Mouse (Mus musculus) kidney, postnatal 0 days (tissue): ENCODE results near the gene Ier5. TPM values are rescaled to one million over a fixed set of nuclear protein-coding genes. Genes with fewer than 3 reads are reported as not detected.

ENCODE experiments used
- ATAC-seq: fragments of 200-750 bp; cut with Nextera tagmentation; replicated peaks from 2 replicates; pipeline ENCODE4 v1.8.0; 2017; ENCODE audit warnings: low read depth, moderate number of reproducible peaks, moderate TSS enrichment, moderate library complexity; ENCODE audit not compliant: low FRiP score
- DNase-seq: peaks from one replicate; pipeline ENCODE4 v3.0.0-alpha.2; 2016; ENCODE audit warnings: low spot score
- H3K27ac ChIP-seq: fragments of 300-500 bp; sonication (generic); 2 replicates; pipeline ENCODE4 v1.5.1; 2014; ENCODE audit warnings: mild to moderate bottlenecking
- H3K27me3 ChIP-seq: fragments of 300-500 bp; sonication (generic); 2 replicates; pipeline ENCODE4 v1.6.1; 2014; ENCODE audit warnings: low read length, mixed read lengths; ENCODE audit not compliant: insufficient read depth
- H3K36me3 ChIP-seq: fragments of 300-500 bp; sonication (generic); 2 replicates; pipeline ENCODE4 v1.6.1; 2014; ENCODE audit warnings: low read length, mixed read lengths; ENCODE audit not compliant: insufficient read depth
- H3K4me1 ChIP-seq: fragments of 300-500 bp; sonication (generic); replicated peaks from 2 replicates; pipeline ENCODE4 v1.6.1; 2014; ENCODE audit warnings: antibody characterized with exemption, low read length, mixed read lengths; ENCODE audit not compliant: insufficient read depth
- H3K4me2 ChIP-seq: fragments of 300-500 bp; sonication (generic); 2 replicates; pipeline ENCODE4 v1.6.1; 2014; ENCODE audit warnings: mild to moderate bottlenecking, low read length, moderate library complexity, mixed read lengths
- H3K4me3 ChIP-seq: fragments of 300-500 bp; sonication (generic); replicated peaks from 2 replicates; pipeline ENCODE4 v1.5.1; 2014; ENCODE audit warnings: low read depth, low read length
- H3K9ac ChIP-seq: fragments of 300-500 bp; sonication (generic); 2 replicates; pipeline ENCODE4 v1.6.1; 2014; ENCODE audit warnings: low read depth, low read length
- H3K9me3 ChIP-seq: fragments of 300-500 bp; sonication (generic); replicated peaks from 2 replicates; pipeline ENCODE4 v1.6.1; 2016; ENCODE audit warnings: low read length, inconsistent platforms, mixed read lengths
- CTCF ChIP-seq: IDR thresholded peaks from 2 replicates; pipeline ENCODE4 v1.5.1; 2016; ENCODE audit warnings: antibody characterized with exemption, low read depth, mild to moderate bottlenecking, moderate library complexity
- WGBS: fragments of 180-500 bp; shearing (Covaris S2); extraction: QIAGEN DNeasy Blood & Tissue Kit; methylation state at CpG from one replicate; pipeline ENCODE4 v1.1.7; 2014; 5-methylcytosine and 5-hydroxymethylcytosine counted together
- polyA plus RNA-seq: library from polyadenylated mRNA; unstranded; fragments of >200 nt; fragmentation: Nextera tagmentation; extraction: Ambion mirVana; gene quantifications from 2 replicates; pipeline ENCODE4 v1.2.1, GENCODE M21; 2015

The Ier5 gene
- polyA plus RNA-seq, 1 experiment from 2014 or later, result 11.4 TPM

DNA sequence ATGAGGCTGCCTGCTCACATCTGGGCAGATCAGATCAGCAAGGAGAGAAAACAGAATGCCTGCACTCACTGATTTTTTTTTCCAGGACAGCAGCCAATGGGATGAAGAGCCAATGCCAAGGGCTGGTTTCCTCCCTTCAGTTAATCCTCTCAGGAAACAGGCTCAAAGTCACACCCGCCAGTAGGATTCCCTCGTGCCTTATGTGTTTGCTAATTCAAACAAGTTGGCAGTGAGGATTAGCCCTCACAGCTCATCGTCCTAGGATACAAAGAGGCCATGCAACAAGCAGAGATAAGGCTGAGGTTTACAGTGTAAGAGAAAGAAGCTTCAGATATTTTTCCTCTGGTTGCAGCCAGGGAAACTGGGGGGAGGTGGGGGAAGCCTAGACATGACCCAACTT lies 14.5 kb upstream of the Ier5 start:
- H3K4me3 ChIP-seq, result no peak overlapping the region
- H3K27me3 ChIP-seq, result no peaks in the 10 kb centered on the region
- H3K9ac ChIP-seq, result no peak overlapping the region
- no peak for DNase-seq
- no peaks in the 10 kb centered on the region for H3K9me3 ChIP-seq
- ATAC-seq, result no peak
- 0 out of 2 replicates have a peak, but pooled peaks cover 6% of the 10 kb centered on the region for H3K4me1 ChIP-seq
- no peak overlapping the region for H3K27ac ChIP-seq
- H3K36me3 ChIP-seq, result no peaks in the 10 kb centered on the region
- WGBS, result 52% methylated on average over 3 of the region's 3 CpGs
- no peak overlapping the region for H3K4me2 ChIP-seq
- no peak for TF ChIP-seq CTCF

- TF ChIP-seq CTCF, result no peak
- 0 out of 2 replicates have a peak, but pooled peaks cover 6% of the 10 kb centered on the region for H3K4me1 ChIP-seq
- no peaks in the 10 kb centered on the region for H3K27me3 ChIP-seq
- WGBS, result 92% methylated on average over 1 of the region's 1 CpGs
- H3K4me3 ChIP-seq, result no peak overlapping the region
- H3K36me3 ChIP-seq, result no peaks in the 10 kb centered on the region
- no peaks in the 10 kb centered on the region for H3K9me3 ChIP-seq
- no peak for DNase-seq
- H3K9ac ChIP-seq, result no peak overlapping the region
- H3K27ac ChIP-seq, result no peak overlapping the region
- ATAC-seq, result no peak
- H3K4me2 ChIP-seq, result no peak overlapping the region
These were observed 13.4 kb upstream of the Ier5 start for GRCm38 (mm10) chr1:155112875-155113274.

- Histone ChIP-seq H3K9me3 (no peaks in the 10 kb centered on the region), H3K27ac (no peak overlapping the region), H3K9ac (no peak overlapping the region), H3K4me3 (no peak overlapping the region), H3K4me1 (0 out of 2 replicates have a peak, but pooled peaks cover 6% of the 10 kb centered on the region), H3K36me3 (no peaks in the 10 kb centered on the region), H3K27me3 (no peaks in the 10 kb centered on the region), H3K4me2 (no peak overlapping the region)
- no peak for TF ChIP-seq CTCF
- ATAC-seq (peak; percentile 43; the same call in 1 of the 2 replicates), DNase-seq (no peak)
- WGBS, result 29% methylated on average over 4 of the region's 4 CpGs
These were observed 12.7 kb upstream of the Ier5 start for GRCm38 (mm10) chr1:155112118-155112517.

DNA sequence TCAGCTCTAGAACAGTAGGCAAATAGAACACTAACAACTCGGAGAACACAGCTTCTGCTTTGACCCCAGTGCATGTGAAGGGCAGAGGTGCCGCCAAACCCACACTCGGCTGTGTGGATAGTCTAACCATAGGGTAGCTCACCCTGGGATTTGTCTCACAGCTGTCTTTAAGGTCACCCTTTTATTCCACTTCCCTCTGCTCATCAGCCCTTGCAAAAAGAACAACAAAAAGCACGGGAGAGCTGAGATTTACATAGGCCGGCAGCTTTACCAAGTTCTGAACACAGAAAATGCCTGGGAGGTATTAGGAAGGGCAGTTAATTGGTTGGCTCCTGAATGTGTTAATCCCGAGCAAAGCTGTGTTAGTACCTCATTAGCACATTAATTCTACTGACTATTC lies 12.1 kb upstream of the Ier5 start:
- Histone ChIP-seq H3K4me1 (0 out of 2 replicates have a peak, but pooled peaks cover 6% of the 10 kb centered on the region), H3K27ac (no peak overlapping the region), H3K4me2 (no peak overlapping the region), H3K9me3 (no peaks in the 10 kb centered on the region), H3K27me3 (no peaks in the 10 kb centered on the region), H3K36me3 (no peaks in the 10 kb centered on the region), H3K9ac (no peak overlapping the region), H3K4me3 (no peak overlapping the region)
- DNase-seq (no peak), ATAC-seq (no peak)
- 46% methylated on average over 6 of the region's 6 CpGs for WGBS
- no peak for TF ChIP-seq CTCF

DNA sequence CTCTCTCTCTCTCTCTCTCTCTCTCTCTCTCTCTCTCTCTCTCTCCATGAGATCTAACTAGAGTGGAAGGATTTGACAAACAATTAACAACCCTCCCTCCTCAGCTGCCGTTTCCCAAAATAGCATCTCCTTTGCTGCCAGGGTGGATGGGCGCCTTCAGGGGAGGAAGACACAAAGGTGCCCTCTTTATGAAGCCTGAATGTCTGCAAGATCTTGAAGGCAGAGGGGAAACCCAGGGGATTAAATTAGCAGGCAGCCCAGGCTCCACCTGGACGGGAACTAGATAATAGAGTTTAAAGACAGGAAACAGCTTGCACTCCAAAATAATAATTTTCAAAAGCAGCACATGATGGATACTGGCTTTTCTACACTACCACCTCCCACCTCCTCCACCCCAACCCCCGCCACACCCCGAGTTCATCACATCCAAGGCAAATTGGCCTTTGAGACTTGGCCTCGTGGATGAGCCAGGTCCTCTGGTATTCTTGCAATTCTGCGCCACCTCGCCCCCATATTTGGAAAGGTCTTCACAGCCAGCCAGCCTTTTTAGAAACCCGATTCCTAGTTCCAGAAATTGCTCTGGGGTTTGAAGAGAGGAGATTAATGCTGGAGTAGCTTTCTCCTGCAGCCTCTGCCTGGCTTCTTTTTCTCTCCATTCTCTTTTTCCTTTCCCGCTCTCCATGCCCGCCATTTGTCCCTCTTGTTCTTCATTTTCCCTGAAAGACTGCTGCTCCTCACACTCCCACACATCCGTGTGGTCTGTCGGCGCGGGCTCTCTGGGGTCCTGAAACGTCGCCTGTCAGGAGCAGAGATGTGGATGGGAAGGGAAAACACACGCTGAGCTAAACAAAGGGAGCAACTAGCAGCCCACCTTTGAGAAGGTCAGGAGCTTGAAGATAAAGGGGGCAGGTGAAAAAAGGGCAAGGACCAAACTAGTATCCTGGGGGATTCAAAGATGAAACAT lies 10.2 kb upstream of the Ier5 start:
- no peaks in the 10 kb centered on the region for H3K36me3 ChIP-seq
- no peak for ATAC-seq
- no peaks in the 10 kb centered on the region for H3K27me3 ChIP-seq
- 0 out of 2 replicates have a peak, but pooled peaks cover 6% of the 10 kb centered on the region for H3K4me1 ChIP-seq
- WGBS, result 17% methylated on average over 18 of the region's 18 CpGs
- H3K4me3 ChIP-seq, result no peak overlapping the region
- H3K9me3 ChIP-seq, result no peaks in the 10 kb centered on the region
- no peak overlapping the region for H3K9ac ChIP-seq
- no peak for TF ChIP-seq CTCF
- peak overlapping the region; percentile 42 for H3K4me2 ChIP-seq
- DNase-seq, result no peak
- no peak overlapping the region for H3K27ac ChIP-seq

DNA sequence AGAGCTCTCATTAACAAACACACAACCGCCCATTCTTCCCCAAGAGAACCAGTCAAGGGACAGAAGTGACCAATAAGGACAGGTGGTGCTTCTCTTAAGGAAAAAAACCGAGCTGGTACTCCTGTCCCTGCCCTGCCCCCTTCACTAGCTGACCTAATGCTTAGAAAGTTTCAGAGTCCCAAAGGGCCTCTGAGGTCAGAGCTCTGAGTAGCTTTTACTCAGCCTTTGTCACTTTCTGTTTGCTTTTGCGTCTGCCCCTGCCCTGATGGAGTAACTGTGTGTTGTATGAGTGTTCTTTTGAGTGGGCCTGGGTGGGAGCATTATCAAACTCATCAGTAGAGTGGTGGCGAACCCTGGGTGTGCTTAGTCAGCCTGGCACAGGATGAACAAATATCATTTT lies 9.0 kb upstream of the Ier5 start:
- H3K36me3 ChIP-seq, result no peaks in the 10 kb centered on the region
- DNase-seq, result no peak
- ATAC-seq, result no peak
- TF ChIP-seq CTCF, result no peak
- no peak overlapping the region for H3K9ac ChIP-seq
- H3K4me1 ChIP-seq, result 0 out of 2 replicates have a peak, but pooled peaks cover 6% of the 10 kb centered on the region
- H3K27me3 ChIP-seq, result no peaks in the 10 kb centered on the region
- H3K9me3 ChIP-seq, result no peaks in the 10 kb centered on the region
- H3K4me2 ChIP-seq, result no peak overlapping the region
- H3K27ac ChIP-seq, result no peak overlapping the region
- 54% methylated on average over 4 of the region's 4 CpGs for WGBS
- H3K4me3 ChIP-seq, result no peak overlapping the region
